Mouse (Mus musculus) stomach, postnatal 0 days (tissue): ENCODE data around the gene DXBay18.
"Not testable (repeated sequence)": the region's sequence is repeated elsewhere in the genome, so short reads cannot be mapped to it uniquely, and the experiment has no call there.

Experiments
- CTCF ChIP-seq: IDR thresholded peaks from 2 replicates; pipeline ENCODE4 v1.5.1; 2016; ENCODE audit warnings: antibody characterized with exemption, low read depth, mild to moderate bottlenecking, moderate library complexity
- EP300 ChIP-seq: optimal IDR thresholded peaks from 2 replicates; pipeline ENCODE3; 2016; ENCODE audit warnings: antibody characterized with exemption

- TF ChIP-seq CTCF, EP300: not testable (repeated sequence)
These were observed 6.0 kb downstream of the DXBay18 start for GRCm38 (mm10) chrX:73143218-73143618.
